20 mouse cellular contexts compared by ENCODE assay signal in the genomic region with DNA sequence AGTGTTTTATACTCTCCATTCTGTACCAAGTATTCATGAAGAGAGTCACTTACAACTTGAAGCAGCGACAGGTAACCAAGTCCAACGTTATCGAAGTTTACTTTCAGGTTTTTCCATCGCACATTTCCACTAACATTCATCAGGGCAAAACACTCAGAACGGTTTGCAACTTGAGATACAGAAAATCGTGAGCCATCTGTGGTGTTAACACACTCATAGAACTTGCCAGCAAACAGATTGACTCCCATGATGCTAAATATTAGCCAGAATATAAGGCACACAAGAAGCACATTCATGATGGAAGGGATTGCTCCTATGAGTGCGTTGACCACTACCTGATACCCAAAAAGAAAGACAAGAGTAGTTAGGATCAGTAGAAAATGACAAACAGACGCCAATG. TPM values are rescaled to one million over a fixed set of nuclear protein-coding genes. Genes with fewer than 3 reads are reported as not detected.
"Had no signal": no experiment of that assay in that cellular context is flagged by ENCODE, and none has a peak within 500 bp of the region (broad histone marks: within the 10 kb centered on the region; RNA-seq: fewer than 3 reads in every experiment).

No protein-coding gene starts in this region.

- DNase-seq: kidney, adult 18-20 months; kidney, postnatal 10 days; kidney, postnatal 4 days; lung, embryonic 14.5 days; lung, postnatal 10 days; lung, postnatal 4 days; midbrain, embryonic 14.5 days; right cerebral cortex, postnatal 4 days; spleen, adult 18-20 months; thymus, postnatal 36 days had no signal

- H3K4me3 ChIP-seq: intestine, embryonic 15.5 days; limb, embryonic 15.5 days; liver, embryonic 12.5 days; midbrain, embryonic 10.5 days; neural tube, embryonic 12.5 days; stomach, embryonic 15.5 days had no signal

- H3K36me3 ChIP-seq: intestine, embryonic 15.5 days; limb, embryonic 15.5 days; liver, embryonic 12.5 days; midbrain, embryonic 10.5 days; neural tube, embryonic 12.5 days; stomach, embryonic 15.5 days had no signal

- H3K4me1 ChIP-seq: intestine, embryonic 15.5 days; limb, embryonic 15.5 days; liver, embryonic 12.5 days; midbrain, embryonic 10.5 days; neural tube, embryonic 12.5 days; stomach, embryonic 15.5 days had no signal

- H3K4me2 ChIP-seq: intestine, embryonic 15.5 days; limb, embryonic 15.5 days; liver, embryonic 12.5 days; lung, embryonic 14.5 days; neural tube, embryonic 12.5 days; stomach, embryonic 15.5 days had no signal

- ATAC-seq: intestine, embryonic 15.5 days; liver, embryonic 12.5 days had no signal

- H3K27ac ChIP-seq: intestine, embryonic 15.5 days; limb, embryonic 15.5 days; liver, embryonic 12.5 days; midbrain, embryonic 10.5 days; neural tube, embryonic 12.5 days; stomach, embryonic 15.5 days had no signal

- H3K9ac ChIP-seq: intestine, embryonic 15.5 days; limb, embryonic 15.5 days; liver, embryonic 12.5 days; lung, embryonic 14.5 days; neural tube, embryonic 12.5 days; stomach, embryonic 15.5 days had no signal

- H3K9me3 ChIP-seq: intestine, embryonic 15.5 days; limb, embryonic 15.5 days; liver, embryonic 12.5 days; midbrain, embryonic 10.5 days; neural tube, embryonic 12.5 days; stomach, embryonic 15.5 days had no signal

- H3K27me3 ChIP-seq: intestine, embryonic 15.5 days; limb, embryonic 15.5 days; liver, embryonic 12.5 days; neural tube, embryonic 12.5 days; stomach, embryonic 15.5 days had no signal

RNA-seq across cellular contexts. Expression of gene Scn1a, which starts 53.9 kb away (rescaled TPM):
- total RNA-seq: megakaryocyte, adult 5-6 weeks; monocyte, adult 5-6 weeks; neutrophil, adult 5-6 weeks had no signal
- polyA plus RNA-seq: liver, embryonic 12.5 days; liver, embryonic 16.5 days had no signal
